Mouse (Mus musculus): ENCODE data around the gene Rps6kb2.
A peak's percentile ranks its signal among the peaks of the same experiment; 100 is the strongest.
"Not testable (repeated sequence)": the region's sequence is repeated elsewhere in the genome, so short reads cannot be mapped to it uniquely, and the experiment has no call there.

Gene Rps6kb2

GRCm38 (mm10) chr19:4142416-4143173 lies 20.6 kb downstream of the Rps6kb2 start:
- DNase-seq (ENCODE audit: extremely low spot score, low spot score): no peak

- DNase-seq (ENCODE audit: extremely low spot score, low spot score): no peak
These were observed 23.0 kb downstream of the Rps6kb2 start for GRCm38 (mm10) chr19:4140147-4140546.

GRCm38 (mm10) chr19:4139446-4139845 lies 23.7 kb downstream of the Rps6kb2 start, which contains the start of gene Gpr152:
Gene Gpr152, plus strand, starts transcription at chr19:4139787.
- DNase-seq (ENCODE audit: extremely low spot score, low spot score): no peak

- no peak for DNase-seq (ENCODE audit: extremely low spot score, low spot score)
These were observed 25.2 kb downstream of the Rps6kb2 start for GRCm38 (mm10) chr19:4137913-4138312.

GRCm38 (mm10) chr19:4136463-4136862 lies 26.7 kb downstream of the Rps6kb2 start:
- no peak for DNase-seq (ENCODE audit: extremely low spot score, low spot score)

GRCm38 (mm10) chr19:4135963-4136345 lies 27.2 kb downstream of the Rps6kb2 start:
- not testable (repeated sequence) for DNase-seq (ENCODE audit: extremely low spot score, low spot score)

GRCm38 (mm10) chr19:4135229-4135962 lies 27.8 kb downstream of the Rps6kb2 start:
- not testable (repeated sequence) for DNase-seq (ENCODE audit: extremely low spot score, low spot score)

GRCm38 (mm10) chr19:4134354-4134753 lies 28.8 kb downstream of the Rps6kb2 start:
- no peak for DNase-seq (ENCODE audit: extremely low spot score, low spot score)

- no peak for DNase-seq (ENCODE audit: extremely low spot score, low spot score)
These were observed 31.4 kb downstream of the Rps6kb2 start for GRCm38 (mm10) chr19:4131768-4132167.

GRCm38 (mm10) chr19:4131075-4131474 lies 32.1 kb downstream of the Rps6kb2 start:
- DNase-seq (ENCODE audit: extremely low spot score, low spot score): no peak

- DNase-seq (ENCODE audit: extremely low spot score, low spot score): no peak
These were observed 33.0 kb downstream of the Rps6kb2 start for GRCm38 (mm10) chr19:4130106-4130505.

GRCm38 (mm10) chr19:4129462-4129861 lies 33.7 kb downstream of the Rps6kb2 start:
- DNase-seq (ENCODE audit: extremely low spot score, low spot score): no peak

GRCm38 (mm10) chr19:4126759-4127495 lies 36.2 kb downstream of the Rps6kb2 start:
- no peak for DNase-seq (ENCODE audit: extremely low spot score, low spot score)

- peak; percentile 97 for DNase-seq (ENCODE audit: extremely low spot score, low spot score)
These were observed 37.1 kb downstream of the Rps6kb2 start, which contains the start of gene Aip for GRCm38 (mm10) chr19:4125741-4126696. Gene Aip, minus strand, starts transcription at chr19:4125858.

- DNase-seq (ENCODE audit: extremely low spot score, low spot score): not testable (repeated sequence)
These were observed 37.9 kb downstream of the Rps6kb2 start for GRCm38 (mm10) chr19:4125268-4125667.

- DNase-seq (ENCODE audit: extremely low spot score, low spot score): no peak
These were observed 38.7 kb downstream of the Rps6kb2 start for GRCm38 (mm10) chr19:4124432-4124831.

GRCm38 (mm10) chr19:4122411-4123370 lies 40.5 kb downstream of the Rps6kb2 start:
- no peak for DNase-seq (ENCODE audit: extremely low spot score, low spot score)

- DNase-seq (ENCODE audit: extremely low spot score, low spot score): not testable (repeated sequence)
These were observed 41.3 kb downstream of the Rps6kb2 start for GRCm38 (mm10) chr19:4121896-4122295.

GRCm38 (mm10) chr19:4121097-4121805 lies 41.9 kb downstream of the Rps6kb2 start:
- DNase-seq (ENCODE audit: extremely low spot score, low spot score): peak; percentile 96

Measured in neural tube, embryonic 10.5 days (tissue).